Mouse (Mus musculus): Measurements from ENCODE around the gene Ninj2. TPM values are rescaled to one million over a fixed set of nuclear protein-coding genes. Genes with fewer than 3 reads are reported as not detected.

The Ninj2 gene
- polyA plus RNA-seq, 1 experiment = not detected

GRCm38 (mm10) chr6:120145439-120145838, 52.3 kb downstream of the Ninj2 start:
- no peak overlapping the region for H3ac ChIP-seq (ENCODE audit: control insufficient read depth, insufficient read length, low read depth)
- no peaks in the 10 kb centered on the region for H3K79me2 ChIP-seq (ENCODE audit: control insufficient read depth, insufficient read depth)
- no peaks in the 10 kb centered on the region for H3K79me3 ChIP-seq (ENCODE audit: low read depth)
- H3K4me3 ChIP-seq (ENCODE audit: insufficient read depth, poor library complexity, severe bottlenecking) = no peak overlapping the region
- no peaks in the 10 kb centered on the region for H3K27me3 ChIP-seq (ENCODE audit: control insufficient read depth, insufficient read depth, insufficient read length)
- TF ChIP-seq MAX (IDR thresholded peaks at IDR 0.05) (peak; percentile 57), CEBPB (IDR thresholded peaks at IDR 0.05; ENCODE audit: low read depth) (peak; percentile 95), FOSL1 (IDR thresholded peaks at IDR 0.05; ENCODE audit: insufficient read depth, low read length, poor library complexity, severe bottlenecking) (peak; percentile 48), MYOG (IDR thresholded peaks at IDR 0.05; ENCODE audit: control insufficient read depth, extremely low read depth, insufficient read length) (no peak), CTCF (IDR thresholded peaks at IDR 0.05; ENCODE audit: control insufficient read depth, insufficient read depth, insufficient read length) (no peak), MYOD1 (IDR thresholded peaks at IDR 0.05; ENCODE audit: control insufficient read depth, insufficient read length, low read depth) (peak; percentile 45)
- H3K36me3 ChIP-seq (ENCODE audit: control insufficient read depth, insufficient read depth) = no peaks in the 10 kb centered on the region

DNA sequence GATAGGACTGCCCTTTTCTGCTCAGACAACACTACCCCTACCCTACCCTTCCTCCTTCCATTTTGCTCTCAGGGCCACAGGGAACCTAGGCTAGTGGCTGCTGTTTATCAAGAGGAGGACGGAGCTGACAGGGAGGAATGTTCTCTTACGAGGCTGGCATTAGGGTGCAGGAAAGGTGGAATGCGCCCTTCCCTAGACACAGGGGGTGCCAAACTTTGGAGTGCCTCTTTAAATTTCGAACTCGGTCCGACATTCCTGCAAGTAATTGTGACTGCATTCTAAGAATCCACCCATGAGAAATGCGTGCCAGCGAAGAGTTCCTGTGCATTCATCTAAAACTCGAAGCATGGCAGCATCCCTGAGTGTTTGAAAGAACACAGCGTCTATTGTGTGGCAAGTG, 53.5 kb downstream of the Ninj2 start:
- no peaks in the 10 kb centered on the region for H3K79me3 ChIP-seq (ENCODE audit: low read depth)
- no peaks in the 10 kb centered on the region for H3K79me2 ChIP-seq (ENCODE audit: control insufficient read depth, insufficient read depth)
- no peaks in the 10 kb centered on the region for H3K36me3 ChIP-seq (ENCODE audit: control insufficient read depth, insufficient read depth)
- TF ChIP-seq CTCF (IDR thresholded peaks at IDR 0.05; ENCODE audit: control insufficient read depth, insufficient read depth, insufficient read length) = no peak
- TF ChIP-seq MAX (IDR thresholded peaks at IDR 0.05) = no peak
- no peak for TF ChIP-seq MYOD1 (IDR thresholded peaks at IDR 0.05; ENCODE audit: control insufficient read depth, insufficient read length, low read depth)
- no peak for TF ChIP-seq CEBPB (IDR thresholded peaks at IDR 0.05; ENCODE audit: low read depth)
- H3K4me3 ChIP-seq (ENCODE audit: insufficient read depth, poor library complexity, severe bottlenecking) = no peak overlapping the region
- H3K27me3 ChIP-seq (ENCODE audit: control insufficient read depth, insufficient read depth, insufficient read length) = no peaks in the 10 kb centered on the region
- no peak overlapping the region for H3ac ChIP-seq (ENCODE audit: control insufficient read depth, insufficient read length, low read depth)

GRCm38 (mm10) chr6:120147411-120147810, 54.3 kb downstream of the Ninj2 start:
- no peaks in the 10 kb centered on the region for H3K79me3 ChIP-seq (ENCODE audit: low read depth)
- H3ac ChIP-seq (ENCODE audit: control insufficient read depth, insufficient read length, low read depth) = no peak overlapping the region
- no peak overlapping the region for H3K4me3 ChIP-seq (ENCODE audit: insufficient read depth, poor library complexity, severe bottlenecking)
- H3K79me2 ChIP-seq (ENCODE audit: control insufficient read depth, insufficient read depth) = no peaks in the 10 kb centered on the region
- no peaks in the 10 kb centered on the region for H3K27me3 ChIP-seq (ENCODE audit: control insufficient read depth, insufficient read depth, insufficient read length)
- H3K36me3 ChIP-seq (ENCODE audit: control insufficient read depth, insufficient read depth) = no peaks in the 10 kb centered on the region
- TF ChIP-seq USF1 (IDR thresholded peaks at IDR 0.05; ENCODE audit: low read depth) (no peak), CTCF (IDR thresholded peaks at IDR 0.05; ENCODE audit: control insufficient read depth, insufficient read depth, insufficient read length) (no peak), MYOG (IDR thresholded peaks at IDR 0.05; ENCODE audit: control insufficient read depth, extremely low read depth, insufficient read length) (no peak), MAX (IDR thresholded peaks at IDR 0.05) (no peak), CEBPB (IDR thresholded peaks at IDR 0.05; ENCODE audit: low read depth) (no peak), FOSL1 (IDR thresholded peaks at IDR 0.05; ENCODE audit: insufficient read depth, low read length, poor library complexity, severe bottlenecking) (no peak), MYOD1 (IDR thresholded peaks at IDR 0.05; ENCODE audit: control insufficient read depth, insufficient read length, low read depth) (no peak)

GRCm38 (mm10) chr6:120148716-120149392, 55.7 kb downstream of the Ninj2 start:
- H3ac ChIP-seq (ENCODE audit: control insufficient read depth, insufficient read length, low read depth) = no peak overlapping the region
- no peak for TF ChIP-seq CTCF (IDR thresholded peaks at IDR 0.05; ENCODE audit: control insufficient read depth, insufficient read depth, insufficient read length)
- TF ChIP-seq MYOG (IDR thresholded peaks at IDR 0.05; ENCODE audit: control insufficient read depth, extremely low read depth, insufficient read length) = no peak
- TF ChIP-seq CEBPB (IDR thresholded peaks at IDR 0.05; ENCODE audit: low read depth) = no peak
- no peak for TF ChIP-seq MAX (IDR thresholded peaks at IDR 0.05)
- TF ChIP-seq MYOD1 (IDR thresholded peaks at IDR 0.05; ENCODE audit: control insufficient read depth, insufficient read length, low read depth) = no peak
- no peak for TF ChIP-seq FOSL1 (IDR thresholded peaks at IDR 0.05; ENCODE audit: insufficient read depth, low read length, poor library complexity, severe bottlenecking)
- no peak for TF ChIP-seq USF1 (IDR thresholded peaks at IDR 0.05; ENCODE audit: low read depth)
- no peaks in the 10 kb centered on the region for H3K79me2 ChIP-seq (ENCODE audit: control insufficient read depth, insufficient read depth)
- no peaks in the 10 kb centered on the region for H3K27me3 ChIP-seq (ENCODE audit: control insufficient read depth, insufficient read depth, insufficient read length)
- H3K4me3 ChIP-seq (ENCODE audit: insufficient read depth, poor library complexity, severe bottlenecking) = no peak overlapping the region
- H3K79me3 ChIP-seq (ENCODE audit: low read depth) = no peaks in the 10 kb centered on the region
- no peaks in the 10 kb centered on the region for H3K36me3 ChIP-seq (ENCODE audit: control insufficient read depth, insufficient read depth)

- H3K27me3 ChIP-seq (ENCODE audit: control insufficient read depth, insufficient read depth, insufficient read length) = no peaks in the 10 kb centered on the region
- no peaks in the 10 kb centered on the region for H3K79me3 ChIP-seq (ENCODE audit: low read depth)
- TF ChIP-seq MAX (IDR thresholded peaks at IDR 0.05) (no peak), MYOD1 (IDR thresholded peaks at IDR 0.05; ENCODE audit: control insufficient read depth, insufficient read length, low read depth) (no peak), CTCF (IDR thresholded peaks at IDR 0.05; ENCODE audit: control insufficient read depth, insufficient read depth, insufficient read length) (no peak), USF1 (IDR thresholded peaks at IDR 0.05; ENCODE audit: low read depth) (no peak), FOSL1 (IDR thresholded peaks at IDR 0.05; ENCODE audit: insufficient read depth, low read length, poor library complexity, severe bottlenecking) (no peak), MYOG (IDR thresholded peaks at IDR 0.05; ENCODE audit: control insufficient read depth, extremely low read depth, insufficient read length) (no peak), CEBPB (IDR thresholded peaks at IDR 0.05; ENCODE audit: low read depth) (no peak)
- H3K36me3 ChIP-seq (ENCODE audit: control insufficient read depth, insufficient read depth) = no peaks in the 10 kb centered on the region
- no peaks in the 10 kb centered on the region for H3K79me2 ChIP-seq (ENCODE audit: control insufficient read depth, insufficient read depth)
- no peak overlapping the region for H3ac ChIP-seq (ENCODE audit: control insufficient read depth, insufficient read length, low read depth)
- no peak overlapping the region for H3K4me3 ChIP-seq (ENCODE audit: insufficient read depth, poor library complexity, severe bottlenecking)
Measured at GRCm38 (mm10) chr6:120149458-120150120, 56.4 kb downstream of the Ninj2 start.
